Mouse (Mus musculus) heart, postnatal 10 days (tissue): ENCODE results near the gene P2ry2. TPM values are rescaled to one million over a fixed set of nuclear protein-coding genes. Genes with fewer than 3 reads are reported as not detected.

Experiments used
- DNase-seq, 2 experiments: peaks; one replicate each; pipeline ENCODE4 v3.0.0; 2021
- intact Hi-C: fragments of 180-260 bp; cut with DNase I; formaldehyde crosslinking; loops from one replicate; pipeline ENCODE4 v1.15.1; 2025
- total RNA-seq, 2 experiments: library from RNA; stranded (reverse); gene quantifications; 2 replicates each; pipeline ENCODE4 v1.2.3; 2021

P2ry2 gene
- total RNA-seq, 2 experiments from 2014 or later, result 13.5 to 15.8 TPM

DNA sequence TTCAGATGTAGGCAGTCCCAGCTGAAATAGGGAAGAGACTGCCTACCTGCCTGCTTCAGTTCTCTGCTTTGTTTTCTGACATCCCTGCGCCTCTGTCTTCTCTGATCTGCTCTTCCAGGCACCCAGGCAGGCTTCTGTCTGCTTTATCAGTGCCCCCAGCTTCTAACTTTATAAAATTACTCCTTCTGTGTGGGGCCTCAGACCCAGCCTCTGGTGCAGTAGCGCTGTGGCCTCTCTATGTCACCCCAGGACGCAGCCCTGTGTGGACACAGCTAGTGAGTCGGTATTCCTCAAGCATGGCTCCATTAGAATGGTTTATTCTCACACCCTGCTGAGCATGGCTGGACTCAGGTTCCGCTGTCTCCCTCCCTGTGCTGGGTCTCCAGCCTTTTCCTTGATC lies 62.6 kb downstream of the P2ry2 start:
- no peak for DNase-seq
- intact Hi-C loops, result no loop called here

Other genes with a start within 250 kb of the P2ry2 start
- 1 to 10 TPM; 4.0 to 4.6 TPM for gene Relt, start 149.4 kb downstream of the P2ry2 start, total RNA-seq
- gene Arhgef17, start 80.8 kb downstream of the P2ry2 start, total RNA-seq, result 10 to 100 TPM; 32.9 to 41.2 TPM
- 1 to 10 TPM; 3.7 to 3.9 TPM for gene P2ry6, start 38.2 kb downstream of the P2ry2 start, total RNA-seq
- gene Fchsd2, start 80.0 kb upstream of the P2ry2 start, total RNA-seq, result 10 to 100 TPM; 27.1 to 27.2 TPM